Mouse (Mus musculus) midbrain, embryonic 11.5 days (tissue): ENCODE measurements around the gene Ptpro. TPM values are rescaled to one million over a fixed set of nuclear protein-coding genes. Genes with fewer than 3 reads are reported as not detected.

Source experiments
- ATAC-seq: fragments of 200-750 bp; cut with Nextera tagmentation; 2 replicates; pipeline ENCODE4 v1.8.0; 2017; ENCODE audit warnings: moderate TSS enrichment, moderate library complexity; ENCODE audit not compliant: low FRiP score
- DNase-seq: peaks from one replicate; pipeline ENCODE4 v3.0.0; 2015; ENCODE audit warnings: low spot score; ENCODE audit errors: missing footprints
- H3K27ac ChIP-seq: fragments of 300-500 bp; sonication (generic); 2 replicates; pipeline ENCODE4 v1.5.1; 2014; ENCODE audit warnings: low read depth, low read length
- H3K27me3 ChIP-seq: fragments of 300-500 bp; sonication (generic); 2 replicates; pipeline ENCODE4 v1.6.1; 2014; ENCODE audit warnings: mild to moderate bottlenecking, low read length, moderate library complexity, mixed read lengths; ENCODE audit not compliant: control insufficient read depth, insufficient read depth
- H3K36me3 ChIP-seq: fragments of 300-500 bp; sonication (generic); 2 replicates; pipeline ENCODE4 v1.6.1; 2014; ENCODE audit warnings: mild to moderate bottlenecking, low read length, moderate library complexity, mixed read lengths; ENCODE audit not compliant: control insufficient read depth, insufficient read depth
- H3K4me1 ChIP-seq: fragments of 300-500 bp; sonication (generic); 2 replicates; pipeline ENCODE4 v1.6.1; 2014; ENCODE audit warnings: low read length; ENCODE audit not compliant: control insufficient read depth, insufficient read depth
- H3K4me2 ChIP-seq: fragments of 300-500 bp; sonication (generic); 2 replicates; pipeline ENCODE4 v1.6.1; 2014; ENCODE audit warnings: mild to moderate bottlenecking, moderate library complexity
- H3K4me3 ChIP-seq: fragments of 300-500 bp; sonication (generic); 2 replicates; pipeline ENCODE4 v1.5.1; 2014; ENCODE audit warnings: low read depth, low read length
- H3K9ac ChIP-seq: fragments of 300-500 bp; sonication (generic); 2 replicates; pipeline ENCODE4 v1.6.1; 2014; ENCODE audit warnings: low read length
- H3K9me3 ChIP-seq: fragments of 300-500 bp; sonication (generic); 2 replicates; pipeline ENCODE4 v1.6.1; 2016; ENCODE audit warnings: low read length; ENCODE audit not compliant: control insufficient read depth
- WGBS: fragments of 180-500 bp; shearing (Covaris S2); extraction: QIAGEN DNeasy Blood & Tissue Kit; methylation state at CpG from one replicate; pipeline ENCODE4 v1.1.7; 2014; 5-methylcytosine and 5-hydroxymethylcytosine counted together
- polyA plus RNA-seq: library from polyadenylated mRNA; unstranded; fragments of >200 nt; fragmentation: Nextera tagmentation; extraction: Ambion mirVana; gene quantifications from 2 replicates; pipeline ENCODE4 v1.2.1, GENCODE M21; 2014

Gene Ptpro
- polyA plus RNA-seq, 1 experiment from 2014 or later = 17.5 TPM

- Histone ChIP-seq H3K4me2 (no peak overlapping the region), H3K4me3 (no peak overlapping the region), H3K9me3 (no peaks in the 10 kb centered on the region), H3K27ac (no peak overlapping the region), H3K27me3 (no peaks in the 10 kb centered on the region), H3K9ac (no peak overlapping the region), H3K4me1 (no peaks in the 10 kb centered on the region), H3K36me3 (no peaks in the 10 kb centered on the region)
- 83% methylated on average over 4 of the region's 4 CpGs for WGBS
- DNase-seq (no peak), ATAC-seq (no peak)
These were observed 134.2 kb downstream of the Ptpro start for GRCm38 (mm10) chr6:137386344-137386743.

GRCm38 (mm10) chr6:137386935-137387334, 134.8 kb downstream of the Ptpro start:
- DNase-seq (no peak), ATAC-seq (no peak)
- 49% methylated on average over 4 of the region's 4 CpGs for WGBS
- no peak overlapping the region for H3K4me2 ChIP-seq
- no peak overlapping the region for H3K9ac ChIP-seq
- no peaks in the 10 kb centered on the region for H3K27me3 ChIP-seq
- no peaks in the 10 kb centered on the region for H3K4me1 ChIP-seq
- no peak overlapping the region for H3K27ac ChIP-seq
- H3K4me3 ChIP-seq = no peak overlapping the region
- no peaks in the 10 kb centered on the region for H3K9me3 ChIP-seq
- no peaks in the 10 kb centered on the region for H3K36me3 ChIP-seq

GRCm38 (mm10) chr6:137395075-137395474, 143.0 kb downstream of the Ptpro start:
- Histone ChIP-seq H3K4me2 (no peak overlapping the region), H3K9me3 (no peaks in the 10 kb centered on the region), H3K4me1 (no peaks in the 10 kb centered on the region), H3K36me3 (no peaks in the 10 kb centered on the region), H3K9ac (no peak overlapping the region), H3K27me3 (no peaks in the 10 kb centered on the region), H3K27ac (no peak overlapping the region), H3K4me3 (no peak overlapping the region)
- 90% methylated on average over 7 of the region's 7 CpGs for WGBS
- no peak for ATAC-seq
- no peak for DNase-seq

GRCm38 (mm10) chr6:137396106-137396793, 144.1 kb downstream of the Ptpro start:
- H3K9ac ChIP-seq = no peak overlapping the region
- DNase-seq = no peak
- no peak overlapping the region for H3K27ac ChIP-seq
- H3K9me3 ChIP-seq = no peaks in the 10 kb centered on the region
- WGBS = 91% methylated on average over 4 of the region's 4 CpGs
- H3K27me3 ChIP-seq = no peaks in the 10 kb centered on the region
- no peaks in the 10 kb centered on the region for H3K4me1 ChIP-seq
- ATAC-seq = no peak
- H3K4me3 ChIP-seq = no peak overlapping the region
- H3K4me2 ChIP-seq = no peak overlapping the region
- no peaks in the 10 kb centered on the region for H3K36me3 ChIP-seq

GRCm38 (mm10) chr6:137397358-137397757, 145.2 kb downstream of the Ptpro start:
- Histone ChIP-seq H3K9ac (no peak overlapping the region), H3K4me1 (0 out of 2 replicates have a peak, but pooled peaks cover 2% of the 10 kb centered on the region), H3K4me3 (no peak overlapping the region), H3K9me3 (no peaks in the 10 kb centered on the region), H3K36me3 (no peaks in the 10 kb centered on the region), H3K27ac (no peak overlapping the region), H3K27me3 (no peaks in the 10 kb centered on the region), H3K4me2 (no peak overlapping the region)
- 91% methylated on average over 2 of the region's 2 CpGs for WGBS
- ATAC-seq (no peak), DNase-seq (no peak)

- H3K27ac ChIP-seq = no peak overlapping the region
- 0 out of 2 replicates have a peak, but pooled peaks cover 2% of the 10 kb centered on the region for H3K4me1 ChIP-seq
- 93% methylated on average over 4 of the region's 4 CpGs for WGBS
- no peaks in the 10 kb centered on the region for H3K27me3 ChIP-seq
- no peak overlapping the region for H3K4me3 ChIP-seq
- no peaks in the 10 kb centered on the region for H3K36me3 ChIP-seq
- no peak overlapping the region for H3K9ac ChIP-seq
- ATAC-seq (no peak), DNase-seq (no peak)
- no peak overlapping the region for H3K4me2 ChIP-seq
- no peaks in the 10 kb centered on the region for H3K9me3 ChIP-seq
These were observed 152.1 kb downstream of the Ptpro start for GRCm38 (mm10) chr6:137404196-137404595.

- no peaks in the 10 kb centered on the region for H3K36me3 ChIP-seq
- H3K4me2 ChIP-seq = no peak overlapping the region
- no peak overlapping the region for H3K27ac ChIP-seq
- 0 out of 2 replicates have a peak, but pooled peaks cover 2% of the 10 kb centered on the region for H3K4me1 ChIP-seq
- H3K27me3 ChIP-seq = no peaks in the 10 kb centered on the region
- H3K9ac ChIP-seq = no peak overlapping the region
- no peak overlapping the region for H3K4me3 ChIP-seq
- WGBS = 92% methylated on average over 2 of the region's 2 CpGs
- DNase-seq = no peak
- no peak for ATAC-seq
- H3K9me3 ChIP-seq = no peaks in the 10 kb centered on the region
These were observed 153.6 kb downstream of the Ptpro start for GRCm38 (mm10) chr6:137405690-137406089.

GRCm38 (mm10) chr6:137410510-137410909, 158.4 kb downstream of the Ptpro start:
- Histone ChIP-seq H3K4me1 (no peaks in the 10 kb centered on the region; the same call in 1 of the 2 replicates), H3K27me3 (no peaks in the 10 kb centered on the region), H3K4me2 (no peak overlapping the region), H3K9ac (no peak overlapping the region), H3K9me3 (no peaks in the 10 kb centered on the region), H3K27ac (no peak overlapping the region), H3K4me3 (no peak overlapping the region), H3K36me3 (no peaks in the 10 kb centered on the region)
- DNase-seq (no peak), ATAC-seq (no peak)
- WGBS = 72% methylated on average over 3 of the region's 3 CpGs

GRCm38 (mm10) chr6:137411901-137412378, 159.8 kb downstream of the Ptpro start:
- peak overlapping the region; percentile 68 for H3K27ac ChIP-seq
- ATAC-seq (peak; percentile 70), DNase-seq (peak; percentile 92)
- H3K9me3 ChIP-seq = no peaks in the 10 kb centered on the region
- no peaks in the 10 kb centered on the region; the same call in 1 of the 2 replicates for H3K4me1 ChIP-seq
- no peaks in the 10 kb centered on the region for H3K27me3 ChIP-seq
- H3K4me3 ChIP-seq = no peak overlapping the region
- H3K9ac ChIP-seq = no peak overlapping the region
- WGBS = 14% methylated on average over 2 of the region's 2 CpGs
- H3K36me3 ChIP-seq = no peaks in the 10 kb centered on the region
- H3K4me2 ChIP-seq = no peak overlapping the region
